Mouse (Mus musculus): ENCODE results near the gene Crtac1. TPM values are rescaled to one million over a fixed set of nuclear protein-coding genes. Genes with fewer than 3 reads are reported as not detected.

Crtac1 gene
- polyA plus RNA-seq, 1 experiment from 2014 or later, result 43.8 TPM

Small RNAs within 50 kb of the gene (microRNA-seq; reads per million reads assigned to microRNA genes)
- not detected for gene Gm26339
- 3.2 reads per million, percentile 14 among the genes with 10 or more reads in this experiment for gene Mir3085

Other genes with a start within 250 kb of the Crtac1 start
- gene Sfrp5, start 229.5 kb downstream of the Crtac1 start, polyA plus RNA-seq (2014; fragmentation: Nextera tagmentation; extraction: Ambion mirVana), result 2.8 and 2.9 TPM in 2 replicates
- gene Golga7b, start 184.2 kb downstream of the Crtac1 start, polyA plus RNA-seq (2014; fragmentation: Nextera tagmentation; extraction: Ambion mirVana), result 44.1 and 46.8 TPM in 2 replicates
- 12.7 and 18.7 TPM in 2 replicates for gene R3hcc1l, start 87.0 kb upstream of the Crtac1 start, polyA plus RNA-seq (2014; fragmentation: Nextera tagmentation; extraction: Ambion mirVana)
- gene Loxl4, start 181.0 kb upstream of the Crtac1 start, polyA plus RNA-seq (2014; fragmentation: Nextera tagmentation; extraction: Ambion mirVana), result 0.13 and 0.27 TPM in 2 replicates